Mouse (Mus musculus) megakaryocyte progenitor cell, adult 5-6 weeks (primary cell): ENCODE measurements around the gene Rbm47. TPM values are rescaled to one million over a fixed set of nuclear protein-coding genes. Genes with fewer than 3 reads are reported as not detected.

ENCODE experiments used
- ATAC-seq: replicated peaks from 2 replicates; pipeline ENCODE4 v1.8.0; 2016; ENCODE audit warnings: mild to moderate bottlenecking, moderate TSS enrichment, inconsistent platforms; ENCODE audit not compliant: poor library complexity
- total RNA-seq, 2 experiments: library from RNA; stranded (forward) in 1 of 2; stranded (reverse) in 1 of 2; fragments of 157-497, 149-512 nt in 1 of 2; fragments of 200-1000 nt in 1 of 2; gene quantifications; 2 replicates each; pipeline versions ENCODE4 v1.2.3 to v1.2.4; 2015 to 2017

Rbm47 gene
- total RNA-seq, 2 experiments from 2014 or later: 4.4 to 4.7 TPM

DNA sequence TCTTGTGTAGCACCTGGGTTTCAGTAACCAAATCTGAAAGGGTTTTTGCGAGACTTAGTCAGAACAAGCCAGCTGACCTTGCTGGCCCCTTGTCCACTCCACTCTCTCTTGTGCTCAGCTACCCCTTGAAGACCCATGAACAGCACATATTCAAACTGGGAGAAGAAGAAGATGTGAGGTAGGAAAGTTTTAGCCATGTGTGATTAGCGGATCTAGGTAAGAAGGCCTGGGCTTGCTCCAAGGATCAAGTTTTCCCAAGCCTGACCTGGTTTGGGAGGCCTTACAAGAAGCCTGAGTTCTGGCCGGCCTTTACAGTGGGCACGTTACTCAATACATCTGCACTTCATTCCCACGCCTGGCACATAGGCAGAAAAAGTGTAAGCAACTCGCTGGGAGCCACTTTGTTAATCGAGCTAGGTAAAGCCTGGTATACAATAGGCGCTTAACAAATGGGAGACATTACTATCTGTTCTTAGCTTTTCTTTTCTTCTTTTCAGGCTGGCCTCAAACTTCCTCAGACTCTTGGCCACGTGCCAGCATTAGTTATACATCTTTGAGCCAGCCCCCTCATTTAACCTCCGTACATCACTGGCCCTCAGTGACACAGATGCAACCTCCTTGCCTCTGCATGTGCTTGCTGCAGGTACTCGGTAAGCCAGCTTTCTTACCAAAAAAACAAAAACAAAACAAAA, 37.6 kb downstream of the Rbm47 start:
- no peak for ATAC-seq

DNA sequence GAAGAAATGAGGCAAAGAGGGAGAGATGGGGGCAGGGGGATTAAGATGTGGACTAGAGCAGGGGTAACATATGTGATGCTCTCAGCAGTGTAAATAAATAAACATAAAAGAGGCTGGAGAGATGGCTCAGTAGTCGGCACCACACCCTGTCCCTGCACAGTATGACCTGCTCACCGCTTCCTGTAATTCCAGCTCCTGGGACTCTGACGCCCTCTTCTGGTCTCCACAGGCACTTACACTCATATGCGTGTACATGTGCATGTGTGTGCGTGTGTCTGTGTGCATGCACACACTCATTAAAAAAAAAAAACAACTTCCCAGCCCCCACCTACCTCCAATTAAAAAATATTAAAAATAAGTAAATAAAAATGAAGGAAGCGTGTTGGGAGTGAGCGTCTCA, 38.3 kb downstream of the Rbm47 start:
- ATAC-seq: peak; percentile 59; the same call in 1 of the 2 replicates

DNA sequence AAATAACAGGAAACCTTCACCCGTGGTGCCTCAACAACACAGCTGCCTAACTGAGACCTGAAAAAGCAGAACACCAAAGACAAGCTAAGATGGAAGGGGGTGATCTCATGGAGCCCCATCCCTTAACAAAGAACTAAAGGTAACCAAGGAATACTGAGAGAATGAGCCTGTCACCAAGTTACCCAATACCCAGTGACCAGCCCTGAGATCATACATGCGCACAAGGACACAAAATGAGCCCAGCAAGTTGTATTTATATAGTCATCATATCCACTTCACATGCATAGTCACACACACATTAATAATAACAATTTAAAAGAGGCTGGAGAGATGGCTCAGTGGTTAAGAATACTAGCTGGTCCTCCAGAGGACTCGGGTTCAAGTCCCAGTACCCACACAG, 44.0 kb downstream of the Rbm47 start:
- ATAC-seq: 0 out of 2 replicates have a peak, but pooled peaks have one; percentile 34

DNA sequence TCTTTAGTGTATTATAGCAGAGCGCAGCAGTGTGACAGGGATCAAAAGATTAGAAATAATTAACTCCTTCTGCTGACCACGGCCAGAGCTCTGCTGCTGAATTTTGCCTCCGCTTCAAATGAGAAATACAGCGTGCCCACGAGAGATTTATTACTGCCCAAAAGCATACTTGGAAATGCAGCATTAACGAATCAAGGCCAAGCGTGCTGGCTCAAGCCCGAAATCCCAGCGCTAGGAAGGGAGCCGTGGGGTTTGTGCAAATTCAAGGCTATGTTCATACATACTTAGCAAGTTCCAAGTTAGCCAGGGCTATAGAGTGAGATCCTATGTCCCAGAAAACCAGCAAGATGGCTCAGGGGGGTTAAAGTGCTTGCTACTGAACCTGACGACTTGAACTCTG, 47.5 kb downstream of the Rbm47 start:
- ATAC-seq: no peak

DNA sequence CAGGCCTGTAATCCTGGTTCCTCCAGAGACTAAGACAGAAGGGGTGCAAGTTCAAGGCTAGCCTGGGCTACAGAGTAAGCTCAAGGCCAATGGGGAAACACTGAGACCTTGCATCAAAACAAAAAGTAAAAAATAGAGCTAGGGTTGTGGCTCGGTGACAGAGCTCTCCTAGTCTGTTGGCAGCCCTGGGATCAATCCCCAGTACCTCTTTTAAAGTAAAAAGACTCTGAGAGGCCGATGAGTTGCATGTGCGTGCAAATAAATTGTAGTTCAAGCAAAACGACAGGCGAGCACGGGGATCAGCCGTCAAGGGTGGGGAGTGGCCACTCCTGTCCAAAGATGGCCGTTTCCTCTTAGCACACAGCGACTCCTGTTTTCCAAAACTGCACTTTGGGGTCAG, 48.0 kb downstream of the Rbm47 start:
- ATAC-seq: no peak

DNA sequence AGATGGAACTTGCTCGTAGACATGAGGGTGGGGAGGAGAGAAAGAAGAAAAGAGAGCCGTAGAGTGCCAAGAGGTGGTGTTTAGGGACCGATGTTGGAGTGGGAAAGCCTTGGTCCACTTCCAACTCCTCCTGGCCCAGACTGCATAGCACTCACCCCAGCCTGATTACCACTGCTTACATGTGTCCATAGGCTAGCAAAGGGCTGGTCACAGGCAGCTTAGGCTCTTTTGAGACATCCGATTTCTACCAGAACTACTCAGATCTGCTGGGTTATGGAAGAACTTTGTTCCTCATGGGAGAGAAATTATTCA, 48.9 kb downstream of the Rbm47 start:
- no peak for ATAC-seq

DNA sequence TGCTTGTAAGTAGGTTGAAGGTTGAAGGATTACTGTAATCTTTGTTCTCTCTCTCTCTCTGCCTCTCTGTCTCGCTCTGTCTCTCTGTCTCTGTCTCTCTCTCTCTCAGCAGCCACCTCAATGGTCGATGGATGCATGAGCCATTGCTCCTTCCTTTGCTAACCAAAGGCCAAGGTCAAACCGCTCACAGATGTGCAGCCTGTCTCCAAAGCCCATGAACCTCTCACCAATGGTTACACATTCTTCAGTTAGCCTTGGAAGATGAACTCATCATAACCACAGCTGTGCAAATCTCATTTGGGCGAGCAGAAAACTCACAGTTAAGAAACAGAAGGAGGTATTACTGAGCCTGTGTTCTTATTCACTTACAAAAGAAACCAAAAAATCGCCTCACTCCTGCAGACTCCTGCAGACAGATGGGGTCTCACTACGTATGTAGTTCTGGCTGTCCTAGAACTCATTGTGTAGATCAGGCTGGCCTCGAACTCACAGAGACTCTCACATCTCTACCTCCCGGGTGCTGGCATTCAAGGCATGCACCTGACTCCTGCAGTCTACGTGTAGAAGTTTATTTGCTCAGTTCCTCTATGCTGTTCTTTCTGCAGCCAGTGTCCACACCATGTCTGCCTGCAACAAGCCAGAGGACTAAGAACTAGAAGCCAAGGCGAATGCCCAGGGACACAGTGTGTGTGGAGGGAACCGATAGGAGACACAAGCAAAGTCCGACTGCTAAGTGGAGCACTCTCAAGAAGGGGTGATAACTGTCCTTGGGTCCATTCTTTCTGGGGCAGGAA, 49.4 kb downstream of the Rbm47 start:
- ATAC-seq: no peak

DNA sequence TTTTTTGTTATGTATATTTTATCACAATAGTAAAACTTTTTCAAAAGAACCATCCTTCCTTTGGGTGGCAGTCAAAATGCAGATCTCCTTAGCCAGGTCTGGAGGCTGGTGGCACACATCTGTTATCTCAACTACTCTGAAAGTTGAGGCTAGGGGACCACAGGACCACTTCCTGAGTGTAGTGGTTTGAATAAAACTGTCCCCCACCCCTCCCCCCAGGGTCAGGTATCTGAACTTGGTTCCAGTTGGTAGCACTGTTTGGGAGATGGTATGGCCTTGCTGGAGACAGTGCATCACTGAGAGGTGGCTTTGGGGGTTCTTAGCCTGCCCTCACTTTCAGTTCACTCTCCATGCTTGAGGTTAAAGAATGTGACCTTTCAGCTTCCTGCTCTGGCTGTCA, 51.7 kb downstream of the Rbm47 start:
- ATAC-seq: peak; percentile 37

DNA sequence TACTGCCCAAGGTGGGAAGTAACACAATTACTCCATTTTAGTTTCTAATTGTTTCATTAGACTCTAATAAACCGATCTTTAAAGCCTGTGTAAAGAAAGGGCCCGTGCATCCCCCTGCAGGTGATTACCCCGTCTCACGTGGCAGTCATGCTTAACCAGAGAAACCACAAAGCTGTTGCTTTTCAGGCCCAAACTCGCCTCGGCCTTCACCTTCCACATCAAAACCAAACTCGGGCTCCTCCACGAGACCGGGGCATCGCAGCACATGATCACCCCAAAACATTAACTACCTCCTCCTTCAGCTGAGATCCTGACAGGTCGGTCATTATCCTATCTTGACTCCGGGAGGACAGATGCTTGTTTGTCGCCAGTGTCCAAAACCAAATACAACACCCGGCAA, 58.2 kb downstream of the Rbm47 start:
- no peak for ATAC-seq

DNA sequence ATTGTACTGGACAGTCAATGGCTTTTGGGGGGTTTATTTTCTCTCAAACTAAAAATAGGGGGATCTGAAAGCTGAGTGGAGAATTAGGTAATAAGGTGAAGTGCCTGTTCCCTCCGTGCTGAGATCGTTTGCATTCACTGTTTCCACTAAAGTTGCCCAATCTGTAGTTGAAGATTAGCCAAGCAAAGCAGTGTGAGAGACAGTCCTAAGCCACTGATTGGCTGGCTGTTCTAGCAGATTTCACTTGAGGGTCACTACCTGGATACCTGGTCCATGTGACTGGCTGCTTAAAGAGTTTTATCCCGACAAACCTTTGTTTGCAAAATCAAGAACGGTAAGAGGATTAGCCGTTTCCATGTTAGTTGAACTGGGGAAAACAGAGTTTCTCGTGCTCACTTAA, 58.7 kb downstream of the Rbm47 start:
- ATAC-seq: peak; percentile 71

DNA sequence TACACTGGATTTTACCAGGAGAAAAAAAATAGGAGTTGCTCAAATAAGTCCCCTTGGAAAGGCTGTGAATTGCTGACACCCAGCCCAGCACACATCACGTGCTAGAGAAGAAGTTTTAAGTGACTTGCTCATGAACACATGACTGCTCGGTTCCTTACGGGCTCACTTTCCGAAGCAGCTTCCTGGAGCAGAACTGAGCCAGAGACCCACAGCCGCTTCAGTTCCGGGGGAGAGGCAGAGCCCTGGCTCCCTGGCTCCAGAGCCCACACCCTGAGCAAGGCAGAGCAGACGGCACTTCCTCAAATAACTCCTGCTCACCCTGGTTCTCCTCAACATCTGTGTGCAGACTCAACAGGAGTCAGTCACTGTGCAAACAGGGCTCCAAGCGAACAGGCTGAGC, 60.9 kb downstream of the Rbm47 start:
- peak; percentile 96 for ATAC-seq

DNA sequence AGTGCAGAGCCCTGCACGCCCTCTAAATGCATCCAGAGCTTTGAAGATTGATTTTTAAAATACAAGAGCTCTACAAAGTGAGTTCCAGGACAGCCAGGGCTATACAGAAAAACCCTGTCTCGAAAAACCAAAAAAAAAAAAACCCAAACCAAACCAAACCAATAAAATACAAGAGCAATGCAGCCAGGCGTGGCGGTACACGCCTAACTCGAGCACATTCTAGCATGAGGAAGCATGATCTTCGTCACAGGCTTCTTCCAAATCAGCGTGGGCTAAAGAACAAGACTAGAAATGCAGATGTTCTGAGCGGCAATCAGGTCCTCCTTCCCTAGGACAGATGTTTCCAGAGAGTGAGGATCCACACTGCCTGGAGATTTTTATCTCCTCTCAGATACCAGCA, 66.5 kb downstream of the Rbm47 start:
- no peak for ATAC-seq

DNA sequence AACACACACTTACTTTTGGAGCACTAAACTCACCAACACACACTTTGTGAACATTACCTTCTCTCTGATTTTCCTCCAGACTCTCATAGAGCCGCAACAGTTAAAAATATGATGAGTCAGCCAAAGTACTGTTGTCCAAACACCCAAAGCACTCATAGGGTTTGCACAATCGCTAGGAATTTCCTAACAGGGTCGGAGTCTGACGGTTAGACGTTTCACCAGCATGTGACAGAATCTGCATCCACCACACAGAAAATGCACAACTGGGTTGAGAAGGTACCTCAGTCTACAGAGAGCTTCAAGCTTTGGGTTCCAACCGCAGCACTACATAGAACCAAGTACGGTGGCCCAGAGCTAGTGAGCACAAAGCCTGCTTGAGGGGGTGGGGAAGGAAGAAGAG, 67.0 kb downstream of the Rbm47 start:
- ATAC-seq: peak; percentile 82

DNA sequence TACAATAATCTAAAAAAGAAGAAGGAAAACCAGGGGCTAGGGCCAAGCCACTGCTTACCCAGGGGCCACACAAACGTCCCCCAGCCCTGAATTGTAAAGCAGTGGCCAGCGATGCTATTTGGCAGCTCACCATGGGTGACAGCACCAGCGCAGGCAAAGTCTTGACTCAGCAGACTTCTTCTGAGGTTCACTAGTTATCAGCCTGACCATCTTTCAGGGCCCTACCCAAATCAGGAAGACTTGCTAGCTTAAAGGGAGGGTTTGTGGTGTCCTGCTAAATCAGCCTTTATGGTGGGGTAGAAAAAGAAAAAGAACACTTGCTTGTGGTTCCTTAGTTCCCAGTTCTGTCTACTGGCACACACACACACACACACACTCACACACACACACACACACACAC, 67.6 kb downstream of the Rbm47 start:
- ATAC-seq: peak; percentile 75

DNA sequence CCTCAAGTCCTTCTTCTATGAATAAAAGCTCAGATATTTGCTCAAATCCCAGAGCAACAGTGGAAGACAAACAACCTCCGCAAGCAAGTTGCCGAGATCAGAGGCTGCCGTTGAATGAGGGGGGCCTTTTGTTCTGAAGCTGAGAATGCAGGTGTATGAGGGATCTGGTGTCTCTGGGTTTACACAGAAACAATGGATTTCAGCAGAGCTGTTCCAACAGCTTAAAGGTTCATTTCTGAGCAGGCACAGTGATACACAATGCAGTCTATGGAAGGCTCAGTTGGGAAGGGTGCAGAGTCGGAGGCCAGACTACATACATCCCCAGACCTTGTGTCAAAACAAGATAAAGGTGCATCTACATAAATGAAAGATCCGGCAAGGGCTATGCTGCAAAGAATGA, 69.5 kb downstream of the Rbm47 start:
- no peak for ATAC-seq

DNA sequence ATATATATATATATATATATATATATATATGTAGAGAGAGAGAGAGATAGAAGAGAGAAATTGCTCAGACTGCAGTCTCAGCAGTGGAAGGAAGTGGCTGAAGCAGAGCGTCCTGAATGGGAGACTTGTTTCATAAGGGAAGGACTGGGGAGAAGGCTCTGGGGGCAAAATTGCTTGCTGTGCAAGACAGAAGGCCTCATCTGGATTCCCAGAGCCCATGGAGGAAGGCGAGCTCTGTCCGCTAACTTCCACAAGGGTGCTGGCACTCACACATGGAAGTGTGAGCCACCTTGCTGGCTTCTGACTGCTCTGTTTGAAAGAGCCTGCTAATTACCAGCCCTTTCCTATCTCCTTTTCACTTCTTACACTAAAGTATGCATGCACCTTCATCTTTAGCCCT, 70.1 kb downstream of the Rbm47 start:
- no peak for ATAC-seq

DNA sequence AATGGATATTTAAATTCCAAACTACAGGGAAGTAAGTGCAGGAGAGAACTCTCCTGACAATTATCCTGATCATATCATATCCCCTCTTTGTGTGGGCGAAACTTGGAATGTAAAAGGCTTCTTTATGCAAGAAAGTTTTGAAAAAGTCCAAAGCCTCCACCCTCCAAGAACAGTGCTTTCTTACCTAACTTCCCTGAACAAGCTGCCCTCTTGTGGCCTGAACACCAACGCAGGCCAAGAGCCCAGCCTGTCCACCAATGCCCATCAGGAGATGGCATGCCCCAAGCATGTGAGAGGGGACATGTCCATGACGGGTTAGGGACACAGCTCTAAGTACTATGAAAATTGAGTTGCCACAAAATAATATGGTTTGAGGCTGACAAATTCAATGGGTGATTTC, 71.3 kb downstream of the Rbm47 start:
- 0 out of 2 replicates have a peak, but pooled peaks have one; percentile 30 for ATAC-seq

DNA sequence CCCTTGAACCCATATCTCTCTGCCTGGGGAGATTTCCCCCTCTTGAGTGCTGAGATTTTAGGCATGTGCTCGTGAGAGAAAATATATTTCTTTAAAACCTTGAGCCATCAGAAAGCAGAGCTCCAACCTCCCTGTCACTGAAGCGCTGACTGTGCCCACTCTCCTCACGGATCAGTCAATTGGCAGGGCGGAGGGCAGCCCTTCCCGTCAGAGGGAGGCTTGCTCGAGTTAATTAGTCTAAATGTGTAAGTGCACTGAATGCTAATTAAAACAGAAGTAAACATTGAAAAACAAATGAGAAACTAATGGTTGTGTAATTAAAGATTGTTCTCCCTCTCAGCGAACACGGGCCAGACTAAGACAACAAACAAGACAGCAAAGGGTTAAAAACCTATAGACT, 72.6 kb downstream of the Rbm47 start:
- no peak for ATAC-seq

DNA sequence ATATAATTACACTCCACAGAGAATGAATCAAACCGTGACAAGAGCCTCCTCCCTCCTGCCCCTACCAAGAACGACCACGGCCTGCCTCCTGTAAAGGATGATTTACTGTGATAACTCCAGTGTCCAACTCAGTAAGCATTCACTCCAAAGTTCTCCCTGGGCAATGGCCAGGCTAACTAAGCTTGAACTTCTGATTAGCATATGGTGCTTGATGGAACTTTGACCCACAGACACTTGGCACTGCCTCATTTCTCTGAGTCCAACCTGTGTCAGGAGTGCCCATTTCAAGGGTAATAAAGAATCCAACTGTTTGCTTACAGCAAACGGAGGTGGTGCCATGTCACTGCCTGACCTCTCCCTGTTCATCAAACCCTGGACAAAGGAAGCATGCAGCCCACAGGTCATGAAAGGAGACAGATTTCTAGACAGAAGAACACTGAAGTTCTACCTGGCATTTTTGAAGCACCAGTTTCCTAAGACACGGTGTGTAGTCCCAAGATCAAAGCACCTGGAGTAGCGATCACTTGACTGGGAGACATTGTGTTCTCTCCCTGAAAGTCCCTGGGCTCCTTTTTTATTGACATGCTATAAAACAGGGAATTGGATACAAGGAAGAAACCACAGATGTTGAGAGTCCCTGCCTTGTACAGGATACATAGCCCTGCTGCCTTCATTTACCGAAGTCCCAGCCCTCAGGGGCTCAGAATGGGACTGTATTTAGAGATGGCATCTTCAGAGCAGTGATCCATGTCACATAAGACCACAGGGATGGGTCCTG, 74.6 kb downstream of the Rbm47 start:
- ATAC-seq: no peak

DNA sequence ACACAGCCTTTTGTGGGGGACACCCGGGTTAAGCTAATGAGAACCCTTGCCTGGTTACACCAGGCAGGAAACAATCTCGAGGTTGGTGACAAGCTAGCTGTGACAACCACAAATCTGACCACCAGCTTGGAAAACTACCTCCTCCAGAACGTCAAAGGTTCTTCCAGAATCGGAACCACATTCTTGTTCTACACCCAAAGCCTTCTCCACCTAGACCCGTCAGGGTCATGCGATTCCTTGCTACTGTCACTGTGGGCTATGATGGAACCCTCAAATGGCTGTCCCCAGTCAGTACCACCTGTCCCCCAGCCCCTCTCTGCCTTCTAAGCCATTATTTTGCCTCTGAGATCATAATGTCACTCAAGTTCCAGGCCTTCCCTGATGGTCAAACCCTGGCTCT, 76.8 kb downstream of the Rbm47 start:
- no peak for ATAC-seq

DNA sequence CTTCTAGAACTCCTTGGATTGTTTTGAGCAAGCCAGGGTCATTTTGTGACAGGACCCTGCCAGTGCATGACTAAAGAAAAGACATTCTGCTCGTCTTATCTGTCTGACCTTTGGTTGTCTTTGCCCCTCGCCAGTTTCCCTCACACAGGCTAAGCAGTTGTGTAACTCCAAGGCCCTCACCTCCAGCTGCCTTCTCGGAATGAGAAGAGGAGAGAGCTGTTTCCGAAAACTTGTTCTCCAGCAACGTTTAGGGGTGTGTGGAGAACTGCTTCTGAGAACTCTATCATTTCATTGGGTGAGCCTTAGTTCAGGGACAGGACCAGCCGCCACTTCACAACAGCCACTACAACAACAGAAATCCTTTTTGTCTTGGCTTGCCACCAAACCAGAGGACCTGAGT, 77.8 kb downstream of the Rbm47 start:
- no peak for ATAC-seq

DNA sequence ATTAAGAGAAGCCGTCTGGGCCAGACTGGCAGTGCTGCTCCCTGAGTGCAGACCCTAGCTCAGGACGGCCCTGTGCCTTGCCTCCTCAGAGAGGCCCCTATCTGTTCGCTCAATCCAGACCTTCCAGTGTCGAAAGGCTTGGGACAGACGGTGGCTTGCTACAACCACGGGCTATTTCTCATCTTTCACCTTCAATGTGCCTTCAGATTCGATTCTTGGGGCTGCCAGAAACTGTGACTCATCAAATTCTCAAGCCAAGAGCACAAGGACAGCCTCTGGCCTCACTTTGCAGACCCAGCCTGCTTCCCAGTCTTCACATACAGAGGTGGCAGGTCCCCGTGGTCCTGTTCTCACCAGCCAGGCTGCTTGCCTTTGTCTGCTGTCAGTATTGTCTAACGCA, 82.9 kb downstream of the Rbm47 start:
- ATAC-seq: peak; percentile 51
